Mouse (Mus musculus): ENCODE data around the gene Ankrd50.

Ankrd50 gene

GRCm38 (mm10) chr3:38466139-38466538 lies 18.5 kb downstream of the Ankrd50 start:
- in situ Hi-C loops (cut with MboI) = no loop called here

GRCm38 (mm10) chr3:38463149-38463548 lies 21.5 kb downstream of the Ankrd50 start:
- in situ Hi-C loops (cut with MboI) = no loop called here

GRCm38 (mm10) chr3:38461742-38462141 lies 22.9 kb downstream of the Ankrd50 start:
- in situ Hi-C loops (cut with MboI) = no loop called here

GRCm38 (mm10) chr3:38460250-38460624 lies 24.4 kb downstream of the Ankrd50 start:
- in situ Hi-C loops (cut with MboI) = no loop called here

- in situ Hi-C loops (cut with MboI) = no loop called here
These were observed 25.0 kb downstream of the Ankrd50 start for GRCm38 (mm10) chr3:38459507-38460249.

GRCm38 (mm10) chr3:38457041-38457440 lies 27.6 kb downstream of the Ankrd50 start:
- in situ Hi-C loops (cut with MboI) = no loop called here

GRCm38 (mm10) chr3:38452199-38452598 lies 32.4 kb downstream of the Ankrd50 start:
- in situ Hi-C loops (cut with MboI) = no loop called here

GRCm38 (mm10) chr3:38446586-38446985 lies 38.1 kb downstream of the Ankrd50 start:
- in situ Hi-C loops (cut with MboI) = no loop called here

GRCm38 (mm10) chr3:38443875-38444274 lies 40.8 kb downstream of the Ankrd50 start:
- in situ Hi-C loops (cut with MboI) = no loop called here

GRCm38 (mm10) chr3:38440564-38440991 lies 44.1 kb downstream of the Ankrd50 start:
- in situ Hi-C loops (cut with MboI) = no loop called here

- in situ Hi-C loops (cut with MboI) = no loop called here
These were observed 48.0 kb downstream of the Ankrd50 start for GRCm38 (mm10) chr3:38436596-38436995.

GRCm38 (mm10) chr3:38435828-38436227 lies 48.8 kb downstream of the Ankrd50 start:
- in situ Hi-C loops (cut with MboI) = no loop called here

- in situ Hi-C loops (cut with MboI) = no loop called here
These were observed 50.2 kb downstream of the Ankrd50 start for GRCm38 (mm10) chr3:38434486-38434885.

- in situ Hi-C loops (cut with MboI) = no loop called here
These were observed 50.9 kb downstream of the Ankrd50 start for GRCm38 (mm10) chr3:38433495-38434464.

- in situ Hi-C loops (cut with MboI) = no loop called here
These were observed 53.2 kb downstream of the Ankrd50 start for GRCm38 (mm10) chr3:38431461-38431860.

- in situ Hi-C loops (cut with MboI) = no loop called here
These were observed 53.6 kb downstream of the Ankrd50 start for GRCm38 (mm10) chr3:38431042-38431441.

GRCm38 (mm10) chr3:38427200-38427599 lies 57.4 kb downstream of the Ankrd50 start:
- in situ Hi-C loops (cut with MboI) = no loop called here

- in situ Hi-C loops (cut with MboI) = no loop called here
These were observed 60.7 kb downstream of the Ankrd50 start for GRCm38 (mm10) chr3:38423966-38424365.

- in situ Hi-C loops (cut with MboI) = no loop called here
These were observed 64.7 kb downstream of the Ankrd50 start for GRCm38 (mm10) chr3:38419896-38420295.

GRCm38 (mm10) chr3:38415292-38415930 lies 69.2 kb downstream of the Ankrd50 start:
- in situ Hi-C loops (cut with MboI) = no loop called here
